Mouse (Mus musculus) cortical plate, adult 2 months (tissue): ENCODE results near the gene Fam178b. TPM values are rescaled to one million over a fixed set of nuclear protein-coding genes. Genes with fewer than 3 reads are reported as not detected.
"Not testable (repeated sequence)": the region's sequence is repeated elsewhere in the genome, so short reads cannot be mapped to it uniquely, and the experiment has no call there.

ENCODE experiments used
- H3K27ac ChIP-seq: fragments of 200-500 bp; 2 replicates; pipeline ENCODE4 v1.5.1; 2012; ENCODE audit warnings: low read length, control low read depth, inconsistent platforms; ENCODE audit not compliant: insufficient read depth
- H3K4me1 ChIP-seq: fragments of 200-500 bp; 2 replicates; pipeline ENCODE4 v1.6.1; 2011; ENCODE audit warnings: low read length; ENCODE audit not compliant: control insufficient read depth, insufficient read depth
- H3K4me3 ChIP-seq: fragments of 200-500 bp; 2 replicates; pipeline ENCODE4 v1.5.1; 2011; ENCODE audit warnings: mild to moderate bottlenecking, low read length, control low read depth; ENCODE audit not compliant: insufficient read depth
- CTCF ChIP-seq: fragments of 200-500 bp; IDR thresholded peaks from 2 replicates; pipeline ENCODE4 v1.5.1; 2011; ENCODE audit warnings: mild to moderate bottlenecking, control low read depth, low read length; ENCODE audit not compliant: insufficient read depth; ENCODE audit errors: extremely low read depth
- POLR2A ChIP-seq: fragments of 200-500 bp; IDR thresholded peaks from 2 replicates; pipeline ENCODE4 v1.6.1; 2011; ENCODE audit warnings: mild to moderate bottlenecking, low read length, control low read depth; ENCODE audit not compliant: insufficient read depth; ENCODE audit errors: extremely low read depth
- polyA plus RNA-seq: library from polyadenylated mRNA; depleted of rRNA; stranded (reverse); fragments of >200 nt; gene quantifications from 2 replicates; pipeline ENCODE4 v1.2.3, GENCODE M21; 2012

Fam178b gene
- polyA plus RNA-seq, 1 experiment: 1.3 TPM

DNA sequence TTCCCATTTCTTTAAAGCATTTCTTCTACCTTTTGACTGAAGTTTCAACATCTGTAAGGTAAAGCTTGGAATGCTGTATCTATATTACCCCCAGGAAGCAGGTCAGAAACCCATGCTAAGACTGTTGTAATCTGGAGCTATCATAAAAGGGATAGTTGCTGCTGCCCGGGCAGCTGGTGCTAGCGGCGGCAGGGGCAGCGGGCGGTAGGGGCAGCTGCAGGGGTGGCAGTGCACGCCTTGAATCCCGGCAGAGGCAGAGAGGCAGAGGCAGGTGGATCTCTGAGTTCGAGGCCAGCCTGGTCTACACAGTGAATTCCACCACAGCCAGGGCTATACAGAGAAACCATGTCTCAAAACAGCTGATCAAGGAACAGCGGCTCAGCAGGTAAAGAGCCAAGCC, 140.1 kb downstream of the Fam178b start:
- Histone ChIP-seq H3K4me1 (no peaks in the 10 kb centered on the region), H3K27ac (no peak overlapping the region), H3K4me3 (no peak overlapping the region)
- TF ChIP-seq CTCF (no peak), POLR2A (no peak)

DNA sequence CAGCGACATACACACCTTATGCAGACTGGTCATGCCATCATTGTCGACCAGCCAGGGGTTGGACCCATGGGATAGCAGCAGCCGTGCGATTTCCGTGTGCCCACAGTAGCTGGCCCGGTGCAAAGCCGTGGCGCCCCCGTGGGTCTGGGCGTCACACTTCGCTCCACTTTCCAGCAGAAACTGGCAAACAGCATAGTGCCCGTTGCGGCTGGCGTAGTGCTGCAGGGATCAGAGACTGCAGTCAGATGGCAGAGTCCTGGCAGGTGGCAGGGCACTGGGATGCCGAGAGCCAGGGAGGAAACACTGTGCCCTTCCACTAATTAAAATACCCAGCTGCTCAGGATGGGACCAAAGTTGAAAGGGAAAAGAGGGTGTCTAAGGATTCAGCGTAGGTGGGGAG, 141.1 kb downstream of the Fam178b start:
- Histone ChIP-seq H3K4me3 (no peak overlapping the region), H3K27ac (no peak overlapping the region), H3K4me1 (no peaks in the 10 kb centered on the region)
- no peak for TF ChIP-seq POLR2A
- TF ChIP-seq CTCF: no peak

DNA sequence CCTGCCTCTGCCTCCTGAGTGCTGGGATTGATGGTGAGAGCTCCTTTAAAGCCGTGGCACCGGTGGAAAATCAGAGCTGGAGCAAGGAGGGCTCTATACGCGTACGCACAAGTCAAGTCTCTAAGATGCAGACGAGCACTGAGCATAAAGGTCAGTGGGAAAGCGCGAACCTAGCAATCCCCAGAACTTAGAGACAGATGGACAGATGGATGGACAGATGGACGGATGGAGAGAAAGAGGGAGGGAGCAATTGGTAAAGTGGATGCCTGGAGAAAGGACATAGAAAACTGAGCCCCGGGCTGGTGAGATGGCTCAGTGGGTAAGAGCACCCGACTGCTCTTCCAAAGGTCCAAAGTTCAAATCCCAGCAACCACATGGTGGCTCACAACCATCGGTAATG, 142.2 kb downstream of the Fam178b start:
- Histone ChIP-seq H3K27ac (no peak overlapping the region), H3K4me1 (no peaks in the 10 kb centered on the region; the same call in 1 of the 2 replicates), H3K4me3 (no peak overlapping the region)
- TF ChIP-seq CTCF (no peak), POLR2A (no peak)

DNA sequence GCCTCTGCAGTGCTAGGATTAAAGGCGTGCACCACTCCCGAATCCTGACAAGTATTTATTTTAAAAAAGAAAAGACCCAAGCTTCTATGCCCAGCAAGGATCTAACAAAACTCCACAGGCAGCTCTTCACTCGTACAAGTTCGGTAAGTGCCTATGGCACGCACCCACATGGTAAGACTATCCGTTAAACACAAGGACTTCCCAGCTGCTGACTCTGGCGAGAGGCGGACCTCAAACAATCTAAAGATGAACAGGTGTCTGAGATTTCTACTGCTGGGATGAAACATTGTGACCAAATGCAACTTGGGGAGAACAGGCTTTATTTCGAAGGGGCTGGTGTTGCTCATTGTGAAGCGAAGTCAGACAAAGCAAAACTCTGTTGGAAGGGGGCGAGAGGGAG, 142.9 kb downstream of the Fam178b start:
- no peak for TF ChIP-seq CTCF
- no peak for TF ChIP-seq POLR2A
- no peak overlapping the region for H3K4me3 ChIP-seq
- H3K4me1 ChIP-seq: no peaks in the 10 kb centered on the region; the same call in 1 of the 2 replicates
- no peak overlapping the region for H3K27ac ChIP-seq

DNA sequence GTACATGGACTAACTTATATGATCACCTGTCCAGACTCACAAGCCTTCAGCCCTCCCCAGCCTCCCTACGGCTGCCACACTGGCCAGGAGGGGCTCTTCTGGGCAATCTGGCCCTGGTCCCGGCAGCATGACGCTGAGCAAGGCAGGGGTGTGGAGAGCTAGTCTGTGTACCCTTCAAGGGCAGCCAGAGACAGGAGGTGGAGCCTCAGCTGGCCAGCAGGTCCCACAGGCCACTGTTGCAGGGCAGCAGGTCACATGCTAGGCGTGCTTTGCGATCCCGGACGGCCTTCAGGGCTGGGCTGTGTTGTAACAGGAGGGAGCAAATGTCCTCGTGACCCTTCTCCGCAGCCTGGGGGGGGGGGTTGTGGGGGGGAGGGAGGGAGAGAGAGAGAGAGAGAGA, 143.8 kb downstream of the Fam178b start, which contains the start of gene Gm42417:
Gm42417 (minus strand) TSS at position 244 of the 400 bp plus-strand sequence.
- no peaks in the 10 kb centered on the region; the same call in 1 of the 2 replicates for H3K4me1 ChIP-seq
- no peak for TF ChIP-seq POLR2A
- no peak for TF ChIP-seq CTCF
- H3K4me3 ChIP-seq: no peak within 1 kb of the TSS
- H3K27ac ChIP-seq: no peak within 1 kb of the TSS

DNA sequence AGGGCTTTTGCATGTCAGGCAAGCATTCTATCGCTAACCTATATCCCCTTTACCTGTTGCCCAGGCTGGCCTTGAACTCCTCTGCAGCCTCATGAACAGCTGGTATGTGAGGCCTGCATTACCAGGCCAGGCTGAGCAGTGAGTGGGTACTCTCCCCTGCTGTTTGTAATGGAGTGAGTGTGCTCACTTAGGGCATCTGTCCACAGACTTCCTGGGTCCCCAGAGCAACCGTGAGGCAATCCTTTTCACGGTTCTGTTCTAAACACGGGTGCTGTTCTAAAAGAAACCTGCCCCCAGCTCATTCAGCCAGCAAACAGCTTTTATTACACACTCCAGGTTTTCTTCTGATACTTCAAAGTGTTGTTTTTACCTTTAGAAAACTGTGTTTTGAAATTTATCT, 144.3 kb downstream of the Fam178b start:
- no peaks in the 10 kb centered on the region; the same call in 1 of the 2 replicates for H3K4me1 ChIP-seq
- no peak overlapping the region for H3K4me3 ChIP-seq
- H3K27ac ChIP-seq: no peak overlapping the region
- TF ChIP-seq POLR2A (no peak), CTCF (no peak)

DNA sequence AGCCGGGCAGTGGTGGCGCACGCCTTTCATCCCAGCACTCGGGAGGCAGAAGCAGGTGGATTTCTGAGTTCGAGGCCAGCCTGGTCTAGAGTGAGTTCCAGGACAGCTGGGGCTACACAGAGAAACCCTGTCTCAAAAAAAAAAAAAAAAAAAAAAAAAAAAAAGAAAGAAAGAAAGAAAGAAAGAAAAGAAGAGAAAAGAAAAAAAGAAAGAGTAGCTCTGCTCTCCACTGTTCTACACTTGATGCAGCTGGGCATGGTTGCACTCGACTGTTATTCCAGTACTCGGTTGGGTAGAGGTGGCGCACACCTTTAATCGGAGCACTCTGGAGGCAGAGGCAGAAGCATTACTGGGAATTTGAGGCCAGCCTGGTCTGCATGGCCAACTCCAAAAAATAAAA, 146.2 kb downstream of the Fam178b start, which contains the start of gene Ankrd23:
Ankrd23 (minus strand) TSS at position 101 of the 400 bp plus-strand sequence.
- not testable (repeated sequence) for H3K4me3 ChIP-seq, H3K4me1 ChIP-seq, H3K27ac ChIP-seq

DNA sequence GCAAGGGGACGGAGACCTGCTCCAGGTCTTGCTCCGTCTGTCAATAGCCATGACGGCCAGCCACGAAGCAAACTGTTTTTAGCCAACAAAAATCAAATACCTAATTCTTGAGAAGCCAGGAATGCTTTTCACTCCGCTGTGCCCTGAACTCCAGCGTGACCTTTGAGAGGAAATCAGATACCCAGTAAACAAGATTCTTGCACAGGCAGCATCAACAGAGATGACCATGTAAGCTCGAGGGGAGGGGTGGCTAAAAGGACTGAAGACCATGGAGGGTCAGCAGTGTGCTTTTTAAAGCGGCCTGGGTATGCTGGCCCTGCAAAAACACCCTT, 146.6 kb downstream of the Fam178b start:
- Histone ChIP-seq H3K27ac (no peak overlapping the region), H3K4me3 (no peak overlapping the region), H3K4me1 (no peaks in the 10 kb centered on the region; the same call in 1 of the 2 replicates)
- TF ChIP-seq CTCF: no peak
- TF ChIP-seq POLR2A: no peak

DNA sequence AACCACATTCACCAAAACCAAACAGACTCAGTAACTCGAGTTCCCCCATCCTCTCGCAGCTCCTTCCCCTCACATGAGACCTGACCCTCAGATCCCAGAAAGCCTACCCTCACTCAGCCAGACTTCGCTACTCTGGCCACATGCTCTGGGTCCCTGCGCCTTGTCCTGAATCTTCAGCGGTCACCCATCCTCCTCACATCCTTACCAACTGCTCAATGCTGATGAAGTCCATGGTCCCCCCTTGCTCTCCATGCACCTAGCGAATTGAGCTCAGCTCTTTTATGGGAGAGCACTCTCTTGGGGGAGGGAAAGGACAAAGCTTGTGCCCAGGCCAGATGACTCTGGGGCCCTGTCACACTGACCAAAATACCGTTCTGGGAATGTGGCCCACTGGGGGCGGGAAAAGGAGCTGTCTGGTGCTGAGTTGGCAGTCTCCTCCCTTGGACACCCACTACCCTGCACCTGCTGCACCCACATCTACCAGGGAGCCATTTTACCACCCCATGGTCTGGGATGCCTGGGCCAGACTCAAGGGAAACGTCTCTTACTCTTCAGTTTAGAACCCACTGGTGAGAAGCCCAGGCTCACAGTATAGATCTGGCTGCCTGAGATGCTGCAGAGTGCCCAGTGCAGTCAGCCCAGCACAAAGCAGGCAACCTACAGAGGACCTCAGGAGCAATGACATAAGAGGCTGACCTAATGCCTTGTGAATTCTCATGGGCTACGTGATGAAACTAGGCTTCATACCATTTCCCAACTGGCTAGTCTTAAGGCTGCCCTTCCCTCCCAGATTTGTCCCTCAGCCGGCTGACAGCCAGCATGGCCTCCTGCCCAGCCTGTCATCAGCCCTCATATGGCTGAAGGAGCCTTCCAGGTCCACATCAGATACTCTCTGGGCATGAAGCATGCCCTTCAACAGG, 147.2 kb downstream of the Fam178b start:
- Histone ChIP-seq H3K4me3 (no peak overlapping the region), H3K4me1 (no peaks in the 10 kb centered on the region; the same call in 1 of the 2 replicates), H3K27ac (no peak overlapping the region)
- TF ChIP-seq POLR2A (no peak), CTCF (no peak)

DNA sequence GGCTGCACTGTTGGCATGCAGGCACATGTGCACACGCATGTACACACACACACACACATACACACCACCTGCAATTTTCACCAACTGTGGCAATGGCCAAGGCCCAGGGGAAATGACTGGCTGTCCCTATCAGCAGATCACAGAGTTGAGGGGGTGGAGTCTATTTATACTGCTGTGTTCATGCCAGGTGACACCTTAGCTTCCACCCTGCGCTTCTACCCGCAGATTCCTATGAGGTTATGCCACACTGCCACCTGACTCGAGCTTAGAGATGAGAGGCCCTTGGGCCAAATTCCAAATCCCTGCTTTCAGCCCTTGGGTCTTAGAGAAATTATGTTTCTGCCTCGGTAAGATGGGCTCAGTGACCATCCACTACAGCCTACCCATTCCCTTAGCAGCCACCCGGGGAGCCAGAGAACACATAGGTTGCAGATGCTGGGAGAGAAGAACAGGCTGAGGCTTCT, 148.4 kb downstream of the Fam178b start:
- H3K27ac ChIP-seq: no peak overlapping the region
- TF ChIP-seq CTCF (no peak), POLR2A (no peak)
- H3K4me3 ChIP-seq: no peak overlapping the region
- no peaks in the 10 kb centered on the region; the same call in 1 of the 2 replicates for H3K4me1 ChIP-seq
